Mouse (Mus musculus): ENCODE results near the gene Il4i1.

Gene Il4i1

DNA sequence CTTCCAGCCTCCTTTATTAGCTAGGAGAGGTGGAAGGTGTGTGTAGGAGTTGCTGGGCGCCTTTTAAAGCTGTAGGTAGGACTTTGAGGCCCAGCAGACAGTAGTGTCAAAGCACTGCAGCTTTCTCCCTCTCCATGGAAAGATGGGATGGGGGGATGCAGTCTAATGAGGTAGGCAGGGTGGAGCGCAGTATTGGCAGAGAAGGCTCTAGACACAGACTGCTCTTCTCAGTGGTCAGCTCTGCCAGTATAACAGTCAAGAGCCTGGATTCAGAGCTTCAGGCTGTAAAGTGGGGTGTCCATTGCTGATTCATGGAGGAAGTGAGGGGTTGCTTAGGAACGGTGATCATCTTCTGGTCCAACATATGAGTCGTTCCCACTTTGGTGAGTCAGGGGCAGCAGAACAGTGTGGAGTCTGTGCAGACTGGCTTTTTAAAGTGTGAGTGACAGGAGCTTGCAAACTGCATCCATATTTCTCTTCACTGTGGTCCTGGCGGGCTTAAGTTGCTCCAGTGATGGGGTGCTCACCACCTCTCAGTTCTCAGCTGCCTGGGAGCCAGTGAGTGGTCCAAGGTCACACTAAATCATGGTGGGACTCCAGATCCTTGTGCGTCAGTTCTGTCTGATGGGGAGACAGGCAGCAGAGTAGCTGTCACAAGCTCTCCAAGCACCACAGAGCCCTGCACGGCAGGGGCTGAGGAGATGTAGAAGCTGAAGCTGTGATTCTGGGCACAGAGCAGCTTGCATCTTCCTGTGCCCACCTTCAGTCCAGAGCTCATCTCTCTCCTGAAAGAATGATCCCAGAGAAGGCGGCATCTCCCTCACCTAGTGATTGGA, 34.8 kb downstream of the Il4i1 start:
- DNase-seq, result no peak

DNA sequence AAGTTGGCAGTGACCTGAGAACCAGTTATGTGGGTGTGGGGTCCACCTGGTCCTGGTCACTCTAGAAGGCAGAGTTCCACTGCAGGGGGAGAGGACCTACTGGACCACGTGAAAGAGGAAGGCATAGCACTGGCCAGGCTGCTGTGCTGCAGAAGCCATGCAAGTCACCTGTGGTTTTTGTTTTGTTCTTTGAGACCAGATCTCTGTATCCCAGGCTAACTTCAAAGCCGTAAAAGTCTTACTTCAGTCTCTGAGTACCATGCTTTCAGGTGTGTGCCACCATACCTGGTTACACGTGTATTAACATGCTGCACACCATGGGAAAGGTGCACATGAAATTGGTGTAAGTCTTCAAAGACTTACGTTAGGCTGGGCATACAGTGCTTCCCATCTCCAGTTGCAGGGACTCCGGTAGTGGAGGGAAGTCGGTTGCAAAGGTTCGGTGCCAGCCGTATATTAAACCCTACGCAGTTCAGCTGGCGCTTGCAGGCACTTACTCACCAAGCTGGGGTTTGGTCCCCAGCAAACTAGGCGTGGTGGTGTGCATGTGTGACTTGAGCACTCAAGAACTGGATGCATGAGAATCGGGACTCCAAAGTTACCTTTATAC, 35.5 kb downstream of the Il4i1 start:
- DNase-seq, result no peak

DNA sequence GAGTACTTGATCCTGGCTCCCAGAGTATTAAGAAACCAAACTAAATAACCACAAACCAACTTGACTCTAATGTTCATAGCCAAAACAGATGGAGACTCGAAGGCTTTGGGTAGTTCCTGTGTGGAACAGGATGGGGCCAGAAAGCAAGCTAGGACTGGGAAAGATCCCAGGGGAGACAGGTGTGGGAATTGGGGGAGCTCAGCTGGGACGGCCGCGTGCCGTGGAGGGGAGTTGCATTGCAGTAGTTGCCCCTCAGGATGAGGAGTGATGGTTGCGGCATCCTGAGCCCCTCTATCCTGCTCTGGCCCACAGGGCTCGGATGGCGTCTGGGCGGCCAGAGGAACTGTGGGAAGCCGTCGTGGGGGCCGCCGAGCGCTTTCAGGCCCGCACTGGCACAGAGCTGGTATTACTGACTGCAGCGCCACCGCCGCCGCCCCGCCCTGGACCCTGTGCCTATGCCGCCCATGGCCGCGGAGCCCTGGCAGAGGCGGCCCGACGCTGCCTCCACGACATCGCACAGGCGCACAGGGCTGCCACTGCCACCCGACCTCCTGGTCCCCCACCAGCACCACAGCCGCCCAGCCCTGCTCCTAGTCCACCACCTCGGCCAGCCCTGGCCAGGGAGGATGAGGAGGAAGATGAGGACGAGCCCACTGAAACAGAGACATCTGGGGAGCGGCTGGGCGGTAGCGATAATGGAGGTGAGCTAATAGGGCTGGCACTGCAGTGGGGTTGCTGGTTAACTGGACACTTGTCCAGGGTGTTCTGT, 36.3 kb downstream of the Il4i1 start:
- DNase-seq, result no peak

DNA sequence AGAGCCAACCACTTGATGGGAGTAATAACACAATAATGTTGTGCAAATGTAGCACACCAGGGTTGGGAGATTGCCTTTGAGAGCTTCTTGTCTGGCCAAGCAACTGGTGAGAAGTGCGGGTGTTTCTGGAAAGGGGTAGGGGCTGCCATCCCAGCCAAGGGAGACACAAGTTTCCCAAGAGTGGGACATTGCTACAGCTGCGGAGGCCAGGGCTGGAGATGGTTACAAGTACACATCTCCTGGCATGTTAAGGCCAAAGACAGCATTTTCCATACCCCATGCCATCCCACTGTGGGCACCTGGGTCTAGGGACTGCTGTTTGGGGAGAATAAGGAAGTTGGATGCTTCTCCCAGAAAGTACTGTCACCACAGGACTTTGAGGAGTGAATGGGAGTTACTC, 36.9 kb downstream of the Il4i1 start:
- no peak for DNase-seq

DNA sequence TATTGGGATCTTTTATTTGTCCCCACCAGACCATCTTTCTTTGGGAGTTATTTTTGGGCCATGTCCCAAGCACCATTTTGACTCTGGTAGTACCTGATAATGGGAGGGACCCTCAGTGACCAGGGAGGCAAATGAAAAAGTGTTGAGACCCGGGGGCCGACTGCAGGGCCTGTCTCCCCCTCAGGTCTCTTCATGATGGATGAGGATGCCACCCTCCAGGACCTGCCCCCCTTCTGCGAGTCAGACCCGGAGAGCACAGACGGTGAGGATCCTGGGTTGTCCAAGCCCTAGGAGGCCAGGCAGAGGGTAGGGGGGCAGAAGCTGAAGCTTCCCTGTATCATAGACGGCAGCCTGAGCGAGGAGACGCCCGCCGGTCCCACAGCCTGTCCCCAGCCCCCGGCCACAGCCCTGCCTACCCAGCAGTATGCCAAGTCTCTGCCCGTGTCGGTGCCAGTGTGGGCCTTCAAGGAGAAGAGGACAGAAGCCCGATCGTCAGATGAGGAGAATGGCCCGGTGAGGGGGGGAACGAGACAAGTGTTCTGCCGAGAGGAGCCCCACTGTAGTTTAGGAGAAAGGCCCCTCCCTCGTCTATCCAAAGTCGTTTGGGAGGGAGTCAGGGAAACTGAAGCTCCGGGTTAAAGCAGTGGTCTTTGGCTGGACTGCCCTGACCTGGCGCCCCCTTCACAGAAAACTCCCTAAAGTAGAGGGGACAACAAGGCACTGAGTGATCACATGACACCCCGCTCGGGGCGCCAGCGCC, 37.6 kb downstream of the Il4i1 start:
- peak; percentile 40 for DNase-seq

DNA sequence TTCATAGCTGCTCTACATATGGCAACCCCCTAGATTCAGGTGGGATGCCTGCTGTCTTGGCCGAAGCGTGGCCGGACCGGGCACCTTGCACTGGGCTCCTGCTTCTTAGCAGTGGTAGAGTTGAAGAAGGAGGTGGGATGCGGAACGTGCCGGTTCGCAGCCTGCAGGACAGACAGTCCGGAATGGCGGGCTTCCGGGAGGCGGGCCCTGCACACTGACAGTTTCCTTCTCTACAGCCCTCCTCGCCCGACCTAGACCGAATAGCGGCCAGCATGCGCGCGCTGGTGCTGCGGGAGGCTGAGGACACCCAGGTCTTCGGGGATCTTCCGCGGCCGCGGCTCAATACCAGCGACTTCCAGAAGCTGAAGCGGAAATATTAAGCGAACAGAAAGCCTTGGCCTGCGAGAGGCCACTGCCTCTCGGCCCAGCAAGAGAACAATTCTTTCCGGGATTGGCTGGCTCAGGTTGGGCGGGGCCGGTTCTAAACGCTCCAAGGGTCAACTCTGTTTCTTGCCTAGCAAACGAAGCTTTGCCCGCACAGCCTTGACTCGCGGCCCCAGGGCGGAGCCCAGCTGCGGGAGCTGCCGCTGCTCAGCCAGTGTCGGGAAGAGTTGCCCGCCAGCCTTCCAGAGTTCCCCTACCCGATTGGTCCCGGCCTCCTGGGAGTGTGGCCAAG, 38.3 kb downstream of the Il4i1 start:
- DNase-seq, result peak; percentile 85

DNA sequence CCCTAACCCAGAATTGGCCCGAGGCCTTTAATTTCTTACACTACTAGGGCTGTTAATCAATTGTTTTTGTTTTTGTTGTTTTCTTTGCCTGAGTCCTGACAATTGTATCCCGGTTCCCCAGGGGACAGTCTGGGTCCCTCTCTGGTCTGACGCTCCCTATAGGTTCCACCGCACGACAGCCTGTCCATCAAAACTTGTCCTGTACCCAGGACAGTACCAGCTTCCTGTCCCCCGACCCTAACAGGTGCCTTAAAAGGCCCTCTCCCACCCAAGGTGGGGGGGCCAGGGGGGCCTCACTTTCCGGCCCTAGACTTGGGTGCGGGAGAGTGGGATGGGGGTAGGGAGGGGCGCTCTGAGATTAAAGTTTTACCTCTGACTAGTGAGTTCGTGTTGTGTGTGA, 38.8 kb downstream of the Il4i1 start:
- DNase-seq, result peak; percentile 56

DNA sequence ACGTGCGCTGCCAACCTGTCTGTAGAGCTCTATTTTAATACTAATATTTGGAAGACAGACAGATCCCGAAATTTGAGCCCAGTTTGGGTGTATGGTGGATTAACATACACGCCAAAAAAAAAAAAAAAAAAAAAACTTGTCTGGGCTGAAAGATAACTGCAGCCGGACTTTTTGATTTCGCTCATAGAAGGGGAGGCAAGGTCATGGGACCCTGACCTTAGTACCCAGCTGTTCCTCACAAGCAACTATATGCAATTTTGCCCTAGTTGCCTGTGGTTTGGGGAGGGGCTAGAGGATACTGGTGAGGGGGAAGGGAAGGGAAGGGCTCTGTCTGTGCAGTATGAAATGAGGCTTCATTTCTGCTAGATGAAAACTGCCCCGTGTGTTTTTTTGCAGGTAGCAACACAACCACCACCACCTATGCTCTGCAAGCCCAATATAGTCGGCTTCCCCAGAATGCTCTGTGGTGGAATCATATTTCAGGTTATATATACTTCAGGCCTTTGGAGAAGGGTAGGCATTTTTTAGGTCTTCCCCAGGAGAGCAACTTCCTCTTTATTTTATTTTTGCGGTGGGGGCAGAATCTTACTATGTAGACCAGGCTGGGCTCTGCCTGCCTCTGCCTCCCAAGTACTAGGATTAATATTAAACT, 40.2 kb downstream of the Il4i1 start:
- peak; percentile 62 for DNase-seq

DNA sequence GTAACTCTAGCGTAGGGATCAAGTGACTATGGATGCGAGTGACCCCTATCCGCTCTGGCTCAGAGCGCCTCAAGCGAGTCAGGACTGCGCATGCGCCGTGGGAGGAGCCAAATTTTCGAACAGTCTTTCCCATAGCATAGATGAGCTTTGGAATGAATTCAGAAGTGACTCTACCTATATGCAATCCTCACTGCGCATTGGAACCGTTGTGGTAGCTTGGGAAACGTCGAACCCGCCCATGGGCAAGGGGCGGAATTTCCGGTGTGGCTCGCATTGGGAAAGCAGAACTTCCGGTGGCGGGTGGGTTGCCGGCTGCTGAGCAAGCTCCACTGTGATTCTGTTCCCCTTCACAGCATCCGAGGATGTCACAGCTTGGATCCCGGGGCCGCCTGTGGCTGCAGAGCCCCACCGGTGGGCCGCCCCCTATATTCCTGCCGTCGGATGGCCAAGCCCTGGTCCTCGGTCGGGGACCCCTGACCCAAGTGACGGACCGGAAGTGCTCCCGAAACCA, 40.9 kb downstream of the Il4i1 start, which contains the start of gene Pnkp:
Pnkp (plus strand) TSS at position 98 of the 511 bp plus-strand sequence.
- DNase-seq, result peak; percentile 88

DNA sequence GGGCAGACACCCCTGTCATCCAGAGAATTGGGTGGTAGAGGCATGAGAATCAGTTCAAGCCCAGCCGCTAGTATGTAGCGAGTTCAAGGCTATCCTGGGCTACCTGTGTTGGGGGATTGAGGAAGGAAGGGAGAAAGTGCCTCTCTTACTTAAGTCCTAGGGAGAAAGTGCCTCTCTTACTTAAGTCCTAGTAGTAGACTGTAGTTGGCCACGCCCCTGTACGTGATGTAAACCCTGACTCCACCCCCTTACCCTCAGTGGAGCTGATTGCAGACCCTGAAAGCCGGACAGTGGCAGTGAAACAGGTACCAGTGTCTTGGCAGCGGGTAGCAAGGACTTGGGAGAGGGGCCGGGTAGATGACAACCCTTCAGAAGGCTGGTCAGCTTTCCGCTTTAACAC, 41.7 kb downstream of the Il4i1 start:
- peak; percentile 62 for DNase-seq

DNA sequence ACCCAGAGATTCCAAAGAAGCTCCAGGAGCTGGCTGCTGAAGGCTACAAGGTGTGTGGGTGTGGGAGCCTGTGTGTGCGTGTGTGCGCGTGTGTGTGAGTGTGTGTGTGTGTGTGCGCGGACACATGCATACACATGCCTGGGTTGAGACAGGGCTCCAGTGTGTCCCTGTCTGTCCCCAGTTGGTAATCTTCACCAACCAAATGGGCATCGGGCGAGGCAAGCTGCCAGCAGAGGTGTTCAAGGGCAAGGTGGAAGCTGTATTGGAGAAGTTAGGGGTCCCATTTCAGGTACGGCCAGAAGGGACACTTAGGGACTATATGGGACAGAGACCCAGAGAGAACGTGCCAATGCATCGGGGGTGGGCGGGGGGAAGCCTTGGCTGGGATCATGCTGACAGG, 43.7 kb downstream of the Il4i1 start:
- DNase-seq, result no peak

DNA sequence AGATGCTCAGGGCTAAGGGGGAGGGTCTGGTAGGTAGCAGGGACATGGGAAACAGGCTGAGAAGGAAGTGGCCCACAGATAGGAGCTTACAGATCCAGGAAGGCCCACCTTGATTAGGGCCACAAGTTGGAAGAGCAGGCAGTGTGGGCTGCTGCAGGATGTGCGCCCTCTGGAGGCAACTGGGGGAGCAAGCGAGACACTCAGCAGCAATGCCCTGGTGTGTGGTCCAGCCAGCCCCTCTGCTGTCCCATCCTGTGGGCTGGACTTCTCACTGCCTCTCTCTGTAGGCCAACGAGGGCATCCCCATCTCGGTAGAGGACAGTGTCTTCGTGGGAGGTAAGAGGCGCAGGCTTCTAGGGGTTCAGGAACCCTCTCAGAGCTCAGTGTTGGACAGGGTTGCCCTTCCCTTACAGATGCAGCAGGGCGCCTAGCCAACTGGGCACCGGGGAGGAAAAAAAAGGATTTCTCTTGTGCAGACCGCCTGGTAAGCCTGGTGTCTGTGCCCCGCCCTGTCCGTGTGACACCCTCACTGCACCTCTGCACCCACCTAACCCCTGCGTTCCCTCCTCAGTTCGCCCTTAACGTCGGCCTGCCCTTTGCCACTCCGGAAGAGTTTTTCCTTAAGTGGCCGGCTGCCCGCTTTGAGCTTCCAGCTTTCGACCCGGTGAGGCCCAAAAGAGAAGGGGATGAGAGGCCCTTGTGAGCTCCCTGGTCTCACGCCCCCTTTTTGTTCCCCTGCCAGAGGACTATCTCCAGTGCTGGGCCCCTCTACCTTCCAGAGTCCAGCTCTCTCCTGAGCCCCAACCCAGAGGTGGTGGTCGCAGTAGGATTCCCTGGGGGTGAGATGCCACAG, 44.6 kb downstream of the Il4i1 start:
- peak; percentile 70 for DNase-seq

DNA sequence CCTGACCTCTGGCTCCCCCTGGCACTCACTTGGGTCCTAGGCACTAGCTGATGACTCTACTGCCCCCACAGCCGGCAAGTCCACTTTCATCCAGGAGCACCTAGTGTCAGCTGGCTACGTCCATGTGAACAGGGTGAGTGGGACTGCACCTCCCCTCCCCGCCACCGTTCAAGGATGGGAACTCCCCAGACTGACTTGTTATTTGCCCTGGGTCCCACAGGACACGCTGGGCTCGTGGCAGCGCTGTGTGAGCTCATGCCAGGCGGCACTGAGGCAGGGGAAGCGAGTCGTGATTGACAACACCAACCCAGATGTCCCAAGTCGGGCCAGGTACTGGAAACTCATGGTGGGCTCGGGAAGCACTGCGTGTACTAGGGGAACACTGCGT, 45.2 kb downstream of the Il4i1 start:
- DNase-seq, result no peak

DNA sequence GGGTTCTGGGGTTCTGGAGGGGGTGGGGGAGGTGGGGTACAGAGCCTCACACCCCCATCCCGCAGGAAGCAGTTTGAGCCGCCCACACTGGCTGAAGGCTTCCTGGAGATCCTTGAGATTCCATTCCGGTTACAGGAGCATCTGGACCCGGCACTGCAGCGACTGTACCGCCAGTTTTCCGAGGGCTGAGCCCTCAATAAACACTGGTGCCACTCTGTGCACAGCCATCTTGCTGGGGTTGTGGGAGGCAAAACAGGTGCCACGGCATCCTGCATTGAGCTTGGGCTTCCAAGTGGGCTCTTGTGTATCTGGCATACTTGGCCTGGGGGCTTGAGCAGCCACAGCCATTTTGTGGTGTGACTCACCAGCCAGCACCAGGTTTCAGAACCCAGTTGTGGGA, 46.2 kb downstream of the Il4i1 start:
- no peak for DNase-seq

DNA sequence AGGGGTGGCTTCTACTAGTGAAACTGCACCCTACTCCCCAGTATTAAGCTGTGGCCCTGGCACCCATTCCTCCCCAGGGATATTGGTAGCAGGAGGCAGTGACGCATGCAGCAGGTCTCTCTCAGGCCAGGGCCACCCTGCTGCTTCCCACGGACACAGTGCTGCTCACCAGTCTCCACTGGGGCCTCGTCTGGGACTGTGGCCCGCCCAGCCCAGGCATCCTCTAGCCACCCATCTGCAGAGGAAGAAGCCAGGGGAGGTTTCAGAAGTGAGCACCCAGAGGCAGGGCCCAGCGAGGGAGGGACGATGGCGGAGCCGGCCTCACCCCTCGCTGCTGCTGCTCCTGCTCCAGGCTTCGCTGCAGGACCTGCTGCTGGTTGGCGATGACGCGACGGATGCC, 47.0 kb downstream of the Il4i1 start:
- DNase-seq, result no peak

DNA sequence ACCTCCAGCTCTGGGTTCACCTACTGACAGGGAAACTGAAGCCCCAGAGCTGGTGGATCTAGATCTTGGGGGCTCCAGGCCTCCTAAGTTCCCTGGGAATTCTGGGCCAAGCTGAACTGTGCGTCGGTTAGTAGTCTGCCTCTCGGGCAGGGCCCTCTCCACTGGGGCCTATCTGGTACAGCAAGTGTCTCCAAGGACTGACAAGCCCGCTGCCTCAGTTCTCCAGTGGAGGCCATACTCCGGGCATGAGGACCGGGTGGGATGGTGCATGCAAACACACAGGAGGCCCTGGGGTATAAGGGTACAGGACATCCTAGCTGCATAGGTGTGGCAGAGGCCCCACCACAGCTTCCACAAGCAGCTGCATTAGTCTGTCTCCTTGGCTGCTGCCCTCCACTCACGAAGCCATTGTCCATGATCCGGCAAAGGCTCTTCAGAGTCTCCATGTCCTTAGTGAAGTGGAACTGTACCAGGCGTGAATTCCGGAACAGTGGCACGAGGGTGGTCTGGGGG, 47.9 kb downstream of the Il4i1 start:
- no peak for DNase-seq

DNA sequence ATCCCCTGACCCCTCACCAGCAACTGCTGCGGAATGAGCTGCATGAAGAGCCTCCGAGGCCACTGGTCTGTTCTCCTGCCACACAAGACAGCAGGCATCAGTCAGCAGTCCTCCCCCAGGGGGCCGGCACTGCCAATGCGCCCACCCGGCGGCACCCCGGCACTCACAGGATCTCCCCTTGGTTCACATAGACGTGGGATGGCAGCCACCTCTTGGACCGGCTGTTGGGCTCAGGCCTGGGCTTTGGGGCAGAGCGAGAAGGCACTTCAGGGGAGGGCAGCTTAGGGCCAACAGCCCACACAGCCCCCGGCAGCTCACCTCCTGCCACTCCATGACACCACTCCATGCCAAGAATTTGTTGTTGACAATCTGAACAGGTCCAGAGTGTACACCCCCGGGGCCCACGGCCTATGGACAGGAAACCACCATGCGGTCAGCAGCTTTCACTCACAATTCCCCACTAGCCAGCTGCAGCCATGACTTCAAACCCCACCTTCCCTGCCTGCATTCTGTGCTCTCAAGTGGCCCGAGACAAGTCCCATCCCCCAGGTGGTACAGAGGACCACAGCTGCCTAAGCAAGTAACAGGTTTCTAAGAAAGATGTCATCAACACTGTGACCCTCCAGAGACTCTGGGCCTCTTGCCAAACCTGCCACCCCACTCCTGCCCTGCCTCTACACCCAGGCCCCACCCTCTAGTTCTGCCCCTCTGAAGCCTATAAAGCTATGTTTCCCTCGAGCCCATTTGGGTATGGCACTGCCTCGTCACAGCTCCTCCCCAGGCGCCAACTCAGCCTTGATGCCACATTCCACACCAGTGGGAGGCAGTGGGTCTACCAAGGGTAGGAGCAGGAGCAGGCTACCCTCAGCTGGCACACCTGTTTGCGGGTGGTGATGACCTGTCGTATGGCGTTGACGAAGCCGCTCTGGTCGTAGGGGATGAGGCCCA, 48.7 kb downstream of the Il4i1 start:
- no peak for DNase-seq

DNA sequence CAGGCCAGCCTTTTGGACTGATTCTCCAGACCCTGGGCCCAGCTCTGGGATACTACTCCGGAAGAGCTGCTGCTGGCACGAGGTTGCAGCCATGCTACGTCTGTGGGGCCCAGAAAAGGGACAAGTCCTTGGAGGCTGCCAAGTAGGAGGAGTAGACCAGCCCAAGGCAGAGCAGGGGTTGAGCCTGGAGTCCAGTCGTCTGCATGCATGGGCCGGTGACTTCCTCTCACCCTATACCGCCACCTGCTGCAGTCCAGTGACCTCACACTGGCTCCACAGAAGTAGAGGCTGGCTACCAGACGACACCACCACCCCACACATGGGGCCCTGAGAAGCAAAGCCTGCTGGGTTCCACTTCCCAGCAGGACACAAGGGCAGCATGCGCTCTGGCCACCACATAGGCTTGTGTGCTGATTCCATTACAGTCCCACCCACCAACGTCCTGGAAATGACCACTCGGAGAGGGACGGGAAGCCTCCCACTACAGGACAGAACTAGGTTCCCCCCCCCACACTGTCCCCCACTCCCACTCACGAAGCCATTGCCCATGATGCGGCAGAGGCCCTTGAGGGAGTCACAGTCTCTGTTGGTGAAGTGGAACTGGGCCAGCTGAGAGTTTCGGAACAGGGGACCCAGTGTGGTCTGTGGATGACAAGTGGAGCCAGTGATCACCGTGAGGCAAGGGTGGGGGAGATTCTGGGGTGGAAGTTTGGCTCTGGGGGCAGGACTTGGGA, 50.3 kb downstream of the Il4i1 start:
- DNase-seq, result no peak

Data from thymus, postnatal 14 days (tissue).